Mouse (Mus musculus): ENCODE data around the gene Pitpna.

DNA sequence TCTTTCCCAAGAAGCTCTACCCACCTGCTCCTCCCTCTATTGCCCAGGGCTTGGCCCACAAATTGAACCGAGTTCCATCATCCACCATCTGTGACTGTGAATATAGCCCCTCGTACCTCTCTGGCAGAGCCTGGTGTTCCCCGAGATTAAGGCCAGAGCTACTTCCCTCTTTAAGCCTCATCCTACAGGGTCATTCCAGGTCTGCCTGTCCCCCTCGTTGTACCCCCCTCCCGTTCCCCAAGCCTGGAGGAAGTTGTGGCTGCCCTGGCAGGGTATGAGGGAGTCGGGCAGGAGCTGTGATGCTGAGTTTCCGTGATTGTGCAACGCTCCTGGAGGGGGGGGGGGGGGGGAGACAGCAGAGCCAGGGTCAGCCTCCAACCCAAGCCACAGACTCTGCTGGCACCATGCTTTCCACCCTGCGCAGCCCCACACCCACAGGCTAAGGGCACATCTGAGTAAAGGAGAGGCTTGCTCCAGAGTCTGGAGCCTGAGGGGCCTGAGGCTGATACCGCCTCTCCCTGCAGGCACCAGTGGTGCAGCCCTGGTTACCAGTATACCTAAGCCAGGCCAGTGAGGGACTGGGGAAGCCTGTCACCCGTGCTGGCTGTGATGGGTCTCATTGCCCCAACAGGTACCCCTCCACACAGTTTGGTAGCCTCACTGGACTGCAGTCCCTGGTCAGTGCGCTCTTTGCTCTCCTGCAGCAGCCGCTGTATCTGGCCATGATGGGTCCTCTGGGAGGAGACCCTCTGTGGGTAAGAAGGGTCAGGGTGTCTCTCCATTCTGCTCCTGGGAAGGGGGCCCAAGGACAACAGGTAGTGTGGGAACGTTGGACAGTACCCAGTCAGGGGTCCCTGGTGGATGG is 16.5 kb upstream of the Pitpna start:
- no peak for TF ChIP-seq CTCF (IDR thresholded peaks at IDR 0.05; ENCODE audit: low read depth)
- 0 out of 2 replicates have a peak, but pooled peaks have one; percentile 26 for TF ChIP-seq EP300 (IDR thresholded peaks at IDR 0.05; ENCODE audit: low read depth)

Measured in liver, postnatal 0 days (tissue).